ENCODE assay signal across 8 mouse cellular contexts in genomic region chr7:100371495-100372451, GRCm38 (mm10). TPM values are rescaled to one million over a fixed set of nuclear protein-coding genes. Genes with fewer than 3 reads are reported as not detected.
A peak's percentile ranks its signal among the peaks of the same experiment; 100 is the strongest.
DNase-seq lines count a peak whose midpoint lies in the region; ATAC-seq lines count a peak whose summit lies in the region.

Gene C2cd3, plus strand, starts transcription at chr7:100372233.
Gene Ppme1, minus strand, starts transcription at chr7:100372307.

- DNase-seq in NIH3T3 (ENCODE audit: low read depth) = peak; percentile 99
- DNase-seq in cerebellum, postnatal 10 days = peak; percentile 99
- DNase-seq in frontal cortex, postnatal 10 days (ENCODE audit: low spot score in 2 of 2) = peak; percentile 98 to 99
- DNase-seq in layer of hippocampus, postnatal 14 days (ENCODE audit: low spot score in 2 of 2) = peak; percentile 98 to 100
- peak; percentile 99 for DNase-seq in lung, postnatal 14 days
- peak; percentile 99 for DNase-seq in retina, adult 2 months (ENCODE audit: low read depth, low spot score)
- peak; percentile 97 to 98 for DNase-seq in thymus, postnatal 36 days

- H3K9ac ChIP-seq in hindbrain, embryonic 12.5 days = peak within 1 kb of the TSS; percentile 72

- under 1% methylated on average over 54 of the region's 54 CpGs for WGBS in hindbrain, embryonic 12.5 days

- peak within 1 kb of the TSS; percentile 67 for H3K4me3 ChIP-seq in hindbrain, embryonic 12.5 days

- peak within 1 kb of the TSS; percentile 73 for H3K4me2 ChIP-seq in hindbrain, embryonic 12.5 days (replicated peaks)

- H3K27ac ChIP-seq in hindbrain, embryonic 12.5 days = peak within 1 kb of the TSS; percentile 90

- H3K27me3 ChIP-seq in hindbrain, embryonic 12.5 days = no peaks in the 10 kb centered on the region

- H3K36me3 ChIP-seq in hindbrain, embryonic 12.5 days = peaks cover 8% of the 10 kb centered on the region

- ATAC-seq in hindbrain, embryonic 12.5 days (ENCODE audit: low FRiP score) = peak; percentile 98

- H3K9me3 ChIP-seq in hindbrain, embryonic 12.5 days (replicated peaks) = no peaks in the 10 kb centered on the region

- peaks cover 25% of the 10 kb centered on the region for H3K4me1 ChIP-seq in hindbrain, embryonic 12.5 days

RNA-seq across cellular contexts. Expression of gene C2cd3, which starts in this region (rescaled TPM):
- 33.2 and 37.4 TPM in 2 replicates for polyA plus RNA-seq in hindbrain, embryonic 12.5 days (2016; fragmentation: Nextera tagmentation; extraction: Ambion mirVana)
- 10 to 100 TPM; 15.1 to 16.1 TPM for total RNA-seq in layer of hippocampus, postnatal 14 days (2021)

RNA-seq across cellular contexts. Expression of gene Ppme1, which starts in this region (rescaled TPM):
- 102 and 111 TPM in 2 replicates for polyA plus RNA-seq in hindbrain, embryonic 12.5 days (2016; fragmentation: Nextera tagmentation; extraction: Ambion mirVana)
- 100 to 1,000 TPM; 134 to 142 TPM for total RNA-seq in layer of hippocampus, postnatal 14 days (2021)

Comparison
In these comparisons a context has a peak if more than half of its experiments do, and no peak if none do; other contexts are left out.
1. Peak in every context shown above with its lines: DNase-seq, ATAC-seq, H3K4me3 ChIP-seq and H3K27ac ChIP-seq.